Mouse (Mus musculus): ENCODE measurements at regions not wholly inside any gene's neighbourhood (a gene's known extent, or its start where the extent isn't known, plus 50 kb on each side); places are given as distances from the start of the nearest gene placed in this dataset.

GRCm38 (mm10) chr10:39316533-39316932, 52.1 kb upstream of the Fyn start:
- WGBS: 63% methylated on average over 4 of the region's 4 CpGs
- no peak overlapping the region for H3K4me2 ChIP-seq
- no peaks in the 10 kb centered on the region for H3K9me3 ChIP-seq
- ATAC-seq (ENCODE audit: insufficient number of reproducible peaks, insufficient read depth, low FRiP score, low TSS enrichment, low read depth): no peak
- peaks cover 12% of the 10 kb centered on the region for H3K4me1 ChIP-seq (replicated peaks)
- H3K9ac ChIP-seq (replicated peaks): no peak overlapping the region
- H3K27ac ChIP-seq: no peak overlapping the region
- H3K36me3 ChIP-seq: no peaks in the 10 kb centered on the region
- H3K4me3 ChIP-seq (replicated peaks): no peak overlapping the region
- H3K27me3 ChIP-seq: no peaks in the 10 kb centered on the region

GRCm38 (mm10) chr10:39315434-39316174, 53.1 kb upstream of the Fyn start:
- 90% methylated on average over 6 of the region's 6 CpGs for WGBS
- peaks cover 2% of the 10 kb centered on the region; the same call in 1 of the 2 replicates for H3K4me1 ChIP-seq (replicated peaks)
- ATAC-seq (ENCODE audit: insufficient number of reproducible peaks, insufficient read depth, low FRiP score, low TSS enrichment, low read depth): no peak
- no peaks in the 10 kb centered on the region for H3K36me3 ChIP-seq
- H3K4me2 ChIP-seq: no peak overlapping the region
- H3K27me3 ChIP-seq: no peaks in the 10 kb centered on the region
- H3K9me3 ChIP-seq: no peaks in the 10 kb centered on the region
- H3K4me3 ChIP-seq (replicated peaks): no peak overlapping the region
- H3K9ac ChIP-seq (replicated peaks): no peak overlapping the region
- no peak overlapping the region for H3K27ac ChIP-seq

GRCm38 (mm10) chr10:39311501-39311900, 57.2 kb upstream of the Fyn start:
- no peak overlapping the region for H3K27ac ChIP-seq
- H3K4me1 ChIP-seq (replicated peaks): no peaks in the 10 kb centered on the region
- H3K4me2 ChIP-seq: no peak overlapping the region
- H3K36me3 ChIP-seq: no peaks in the 10 kb centered on the region
- H3K9ac ChIP-seq (replicated peaks): no peak overlapping the region
- no peaks in the 10 kb centered on the region for H3K9me3 ChIP-seq
- 86% methylated on average over 1 of the region's 1 CpGs for WGBS
- H3K4me3 ChIP-seq (replicated peaks): no peak overlapping the region
- no peaks in the 10 kb centered on the region for H3K27me3 ChIP-seq
- ATAC-seq (ENCODE audit: insufficient number of reproducible peaks, insufficient read depth, low FRiP score, low TSS enrichment, low read depth): no peak

- Histone ChIP-seq H3K36me3 (no peaks in the 10 kb centered on the region), H3K4me2 (no peak overlapping the region), H3K9ac (replicated peaks) (no peak overlapping the region), H3K27me3 (no peaks in the 10 kb centered on the region), H3K9me3 (no peaks in the 10 kb centered on the region), H3K4me1 (replicated peaks) (no peaks in the 10 kb centered on the region), H3K27ac (no peak overlapping the region), H3K4me3 (replicated peaks) (no peak overlapping the region)
- 79% methylated on average over 1 of the region's 1 CpGs for WGBS
- no peak for ATAC-seq (ENCODE audit: insufficient number of reproducible peaks, insufficient read depth, low FRiP score, low TSS enrichment, low read depth)
Measured at GRCm38 (mm10) chr10:39308535-39308934, 60.1 kb upstream of the Fyn start.

- Histone ChIP-seq H3K4me1 (replicated peaks) (peaks cover 31% of the 10 kb centered on the region), H3K4me2 (no peak overlapping the region), H3K36me3 (no peaks in the 10 kb centered on the region), H3K9ac (replicated peaks) (no peak overlapping the region), H3K27me3 (no peaks in the 10 kb centered on the region), H3K27ac (no peak overlapping the region), H3K9me3 (peaks cover 6% of the 10 kb centered on the region; the same call in 1 of the 2 replicates), H3K4me3 (replicated peaks) (no peak overlapping the region)
- ATAC-seq (ENCODE audit: insufficient number of reproducible peaks, insufficient read depth, low FRiP score, low TSS enrichment, low read depth): no peak
- 51% methylated on average over 11 of the region's 11 CpGs for WGBS
Measured at GRCm38 (mm10) chr10:39292703-39293496, 75.8 kb upstream of the Fyn start.

- 80% methylated on average over 9 of the region's 9 CpGs for WGBS
- peak; percentile 52; the same call in 1 of the 2 replicates for ATAC-seq (ENCODE audit: insufficient number of reproducible peaks, insufficient read depth, low FRiP score, low TSS enrichment, low read depth)
- Histone ChIP-seq H3K9ac (replicated peaks) (no peak overlapping the region), H3K27ac (0 out of 2 replicates have a peak overlapping the region, but pooled peaks have one; percentile 29), H3K9me3 (0 out of 2 replicates have a peak, but pooled peaks cover 5% of the 10 kb centered on the region), H3K27me3 (no peaks in the 10 kb centered on the region), H3K36me3 (no peaks in the 10 kb centered on the region), H3K4me1 (replicated peaks) (peaks cover 31% of the 10 kb centered on the region), H3K4me2 (no peak overlapping the region), H3K4me3 (replicated peaks) (no peak overlapping the region)
Measured at GRCm38 (mm10) chr10:39291747-39292198, 76.9 kb upstream of the Fyn start.

- 57% methylated on average over 8 of the region's 8 CpGs for WGBS
- ATAC-seq (ENCODE audit: insufficient number of reproducible peaks, insufficient read depth, low FRiP score, low TSS enrichment, low read depth): no peak
Measured at GRCm38 (mm10) chr10:39291134-39291746, 77.4 kb upstream of the Fyn start.

GRCm38 (mm10) chr10:39290245-39290644, 78.4 kb upstream of the Fyn start:
- Histone ChIP-seq H3K4me1 (replicated peaks) (peaks cover 31% of the 10 kb centered on the region), H3K9me3 (0 out of 2 replicates have a peak, but pooled peaks cover 5% of the 10 kb centered on the region), H3K9ac (replicated peaks) (no peak overlapping the region), H3K36me3 (no peaks in the 10 kb centered on the region), H3K4me3 (replicated peaks) (no peak overlapping the region), H3K4me2 (no peak overlapping the region), H3K27me3 (no peaks in the 10 kb centered on the region), H3K27ac (no peak overlapping the region)
- 52% methylated on average over 1 of the region's 1 CpGs for WGBS
- ATAC-seq (ENCODE audit: insufficient number of reproducible peaks, insufficient read depth, low FRiP score, low TSS enrichment, low read depth): no peak

More at GRCm38 (mm10) chr10:39291134-39291746, 77.4 kb upstream of the Fyn start:
- no peak overlapping the region for H3K4me3 ChIP-seq (replicated peaks)
- H3K36me3 ChIP-seq: no peaks in the 10 kb centered on the region
- H3K27ac ChIP-seq: 0 out of 2 replicates have a peak overlapping the region, but pooled peaks have one; percentile 29
- H3K9me3 ChIP-seq: 0 out of 2 replicates have a peak, but pooled peaks cover 5% of the 10 kb centered on the region
- no peaks in the 10 kb centered on the region for H3K27me3 ChIP-seq
- no peak overlapping the region for H3K9ac ChIP-seq (replicated peaks)
- H3K4me2 ChIP-seq: no peak overlapping the region
- peaks cover 31% of the 10 kb centered on the region for H3K4me1 ChIP-seq (replicated peaks)

- Histone ChIP-seq H3K4me2 (no peak overlapping the region), H3K4me1 (replicated peaks) (peaks cover 11% of the 10 kb centered on the region; the same call in 1 of the 2 replicates), H3K36me3 (no peaks in the 10 kb centered on the region), H3K9me3 (no peaks in the 10 kb centered on the region), H3K27me3 (no peaks in the 10 kb centered on the region), H3K9ac (replicated peaks) (no peak overlapping the region), H3K27ac (no peak overlapping the region), H3K4me3 (replicated peaks) (no peak overlapping the region)
- WGBS: 75% methylated on average over 14 of the region's 14 CpGs
- ATAC-seq (ENCODE audit: insufficient number of reproducible peaks, insufficient read depth, low FRiP score, low TSS enrichment, low read depth): no peak
Measured at GRCm38 (mm10) chr10:39280366-39281000, 88.2 kb upstream of the Fyn start.

GRCm38 (mm10) chr10:39274202-39274601, 94.5 kb upstream of the Fyn start:
- no peaks in the 10 kb centered on the region for H3K27me3 ChIP-seq
- H3K36me3 ChIP-seq: no peaks in the 10 kb centered on the region
- no peak overlapping the region for H3K4me2 ChIP-seq
- no peaks in the 10 kb centered on the region for H3K9me3 ChIP-seq
- no peak overlapping the region for H3K4me3 ChIP-seq (replicated peaks)
- WGBS: 65% methylated on average over 2 of the region's 2 CpGs
- no peak overlapping the region for H3K9ac ChIP-seq (replicated peaks)
- H3K27ac ChIP-seq: no peak overlapping the region
- peaks cover 5% of the 10 kb centered on the region; the same call in 1 of the 2 replicates for H3K4me1 ChIP-seq (replicated peaks)
- ATAC-seq (ENCODE audit: insufficient number of reproducible peaks, insufficient read depth, low FRiP score, low TSS enrichment, low read depth): no peak

Measured in limb, embryonic 12.5 days (tissue).